Mouse (Mus musculus) cortical plate, adult 2 months (tissue): Measurements from ENCODE around the gene Fam213b.

Experiments
- CTCF ChIP-seq: fragments of 200-500 bp; IDR thresholded peaks from 2 replicates; pipeline ENCODE4 v1.5.1; 2011; ENCODE audit warnings: mild to moderate bottlenecking, control low read depth, low read length; ENCODE audit not compliant: insufficient read depth; ENCODE audit errors: extremely low read depth
- POLR2A ChIP-seq: fragments of 200-500 bp; IDR thresholded peaks from 2 replicates; pipeline ENCODE4 v1.6.1; 2011; ENCODE audit warnings: mild to moderate bottlenecking, low read length, control low read depth; ENCODE audit not compliant: insufficient read depth; ENCODE audit errors: extremely low read depth

DNA sequence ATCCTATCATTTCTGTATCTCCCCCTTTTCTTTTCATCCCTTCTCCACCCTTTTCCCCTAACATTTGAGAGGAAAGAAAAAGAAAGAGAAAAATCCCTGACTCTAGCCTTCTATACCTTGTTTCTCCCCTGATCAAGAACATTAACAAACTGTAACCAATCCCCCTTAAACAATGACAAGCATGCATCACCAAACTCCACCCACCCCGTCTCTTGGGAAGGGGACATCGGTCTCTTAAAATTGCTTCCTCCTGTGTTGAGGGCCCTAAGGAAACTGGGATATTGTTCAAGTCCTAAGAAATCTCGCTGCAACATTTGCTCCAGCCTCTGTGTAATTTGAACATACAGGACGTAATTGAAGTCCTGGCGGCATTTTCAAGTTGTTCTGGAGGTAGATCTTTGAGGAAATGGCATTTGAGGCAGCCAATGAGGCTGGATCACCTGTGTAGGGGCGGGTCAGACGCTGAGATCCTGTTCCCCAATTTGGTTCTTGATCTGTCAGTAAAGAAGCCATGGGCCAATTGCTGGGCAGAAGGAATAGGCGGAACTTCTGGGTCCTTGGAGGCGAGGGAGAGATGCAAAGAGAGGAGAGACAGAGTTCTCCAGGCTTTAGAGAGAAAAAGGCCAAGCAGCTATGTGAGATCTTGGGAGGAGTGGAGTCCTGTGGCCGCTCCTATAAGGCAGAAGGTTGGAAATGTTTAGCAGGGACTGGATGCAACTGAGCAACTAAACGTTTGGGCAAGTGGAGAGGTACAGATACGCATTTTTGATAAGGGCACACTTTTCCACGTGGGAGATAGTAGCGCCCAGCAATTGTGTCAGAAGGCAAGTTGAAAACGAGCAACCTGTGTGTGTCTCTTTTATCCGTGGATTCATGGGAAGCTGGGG is 5.5 kb upstream of the Fam213b start:
- no peak for TF ChIP-seq CTCF
- TF ChIP-seq POLR2A: no peak
